8 mouse cellular contexts compared by ENCODE assay signal in genomic region chr15:40130880-40131478, GRCm38 (mm10). TPM values are rescaled to one million over a fixed set of nuclear protein-coding genes. Genes with fewer than 3 reads are reported as not detected.
DNase-seq lines count a peak whose midpoint lies in the region; ATAC-seq and TF ChIP-seq lines count a peak whose summit lies in the region.

No protein-coding gene starts in this region.

- no peak overlapping the region for H3K9ac ChIP-seq in ES-E14 (ENCODE audit: insufficient read depth, low read depth, low read length, poor library complexity, severe bottlenecking)
- no peak overlapping the region for H3K9ac ChIP-seq in forebrain, embryonic 12.5 days

- H3K36me3 ChIP-seq in ES-E14 (ENCODE audit: control insufficient read depth, insufficient read depth, low read length, poor library complexity, severe bottlenecking), result no peaks in the 10 kb centered on the region
- H3K36me3 ChIP-seq in forebrain, embryonic 12.5 days (replicated peaks), result no peaks in the 10 kb centered on the region

- H3K27me3 ChIP-seq in forebrain, embryonic 12.5 days, result peaks cover 5% of the 10 kb centered on the region; the same call in 1 of the 2 replicates

- H3K4me3 ChIP-seq in ES-E14 (ENCODE audit: insufficient read depth in 1 of 2, low read depth in 1 of 2, low read length in 2 of 2, poor library complexity in 1 of 2, severe bottlenecking in 1 of 2), result no peak overlapping the region
- H3K4me3 ChIP-seq in forebrain, embryonic 12.5 days (replicated peaks), result no peak overlapping the region

- H3K4me2 ChIP-seq in forebrain, embryonic 12.5 days, result no peak overlapping the region

- intact Hi-C loops in heart, postnatal 10 days (cut with DNase I), result loop anchor here (1.0 to 5.0 kb wide), 2 partner anchors 270 to 769 kb away; no protein-coding TSS in a partner anchor

- in situ Hi-C loops in ES-E14 (cut with MboI; ENCODE audit: low sequenced_read_pairs in 2 of 2, unreplicated experiment in 2 of 2), result loop anchor here (5.0 to 10.0 kb wide), 2 partner anchors 266 to 269 kb away; no protein-coding TSS in a partner anchor

- 24% methylated on average over 15 of the region's 15 CpGs for WGBS in forebrain, embryonic 12.5 days

- H3K27ac ChIP-seq in ES-E14 (ENCODE audit: insufficient read depth, low read depth, low read length, poor library complexity, severe bottlenecking), result no peak overlapping the region
- H3K27ac ChIP-seq in forebrain, embryonic 12.5 days, result no peak overlapping the region

- 0 out of 4 replicates have a peak, but pooled peaks cover 0 to 1% of the 10 kb centered on the region in 2 experiments for H3K4me1 ChIP-seq in ES-E14 (ENCODE audit: control insufficient read depth in 2 of 2, insufficient read depth in 2 of 2, low read length in 2 of 2, poor library complexity in 1 of 2)
- no peaks in the 10 kb centered on the region for H3K4me1 ChIP-seq in forebrain, embryonic 12.5 days

- peak; percentile 56 for DNase-seq in ES-E14 (ENCODE audit: low read depth, low spot score)
- DNase-seq in c-Kit-negative CD71-positive TER-119-positive erythroid progenitor cells, embryonic 14.5 days (ENCODE audit: low read depth, low spot score), result peak; percentile 22
- peak; percentile 81 to 89 for DNase-seq in heart, postnatal 10 days
- peak; percentile 39 to 76 for DNase-seq in layer of hippocampus, adult 8-10 months (ENCODE audit: low spot score in 2 of 2)
- peak; percentile 84 for DNase-seq in lung, postnatal 14 days
- peak; percentile 76 for DNase-seq in retina, postnatal 1 day
- peak; percentile 64 for DNase-seq in urinary bladder, adult 2 months (ENCODE audit: low spot score)

- no peaks in the 10 kb centered on the region for H3K9me3 ChIP-seq in ES-E14 (ENCODE audit: control insufficient read depth, insufficient read depth, low read depth, low read length)
- H3K9me3 ChIP-seq in forebrain, embryonic 12.5 days, result no peaks in the 10 kb centered on the region

- ATAC-seq in forebrain, embryonic 12.5 days (ENCODE audit: low FRiP score), result peak; percentile 44; the same call in 1 of the 2 replicates

TF ChIP-seq in ES-E14, 5 proteins besides CTCF, POLR2A, EP300 and RAD21:
- no peak for TF ChIP-seq MAFK (IDR thresholded peaks at IDR 0.05; ENCODE audit: insufficient read depth, low read depth, low read length)
- TF ChIP-seq ZC3H11A (IDR thresholded peaks at IDR 0.05; ENCODE audit: borderline replicate concordance, low read depth, low read length), result peak; percentile 96

RNA-seq across cellular contexts. Expression of gene 9330182O14Rik, which starts 3.2 kb away (rescaled TPM):
- not detected in 2 replicates for total RNA-seq in ES-E14 (2012; rRNA removed)
- polyA plus RNA-seq in forebrain, embryonic 12.5 days (2016; fragmentation: Nextera tagmentation; extraction: Ambion mirVana), result not detected in 2 replicates
- not detected for total RNA-seq in heart, postnatal 10 days (2021)
- total RNA-seq in layer of hippocampus, adult 8-10 months (2022), result not detected
- not detected in 2 replicates for polyA plus RNA-seq in urinary bladder, adult 2 months (2012; rRNA removed)

Comparison
In these comparisons a context has a peak if more than half of its experiments do, and no peak if none do; other contexts are left out.
1. DNase-seq: peak in every context shown above with its lines; median percentile 85 in heart, postnatal 10 days; 84 in lung, postnatal 14 days; 76 in retina, postnatal 1 day; 64 in urinary bladder, adult 2 months; 58 in layer of hippocampus, adult 8-10 months; 56 in ES-E14; 22 in c-Kit-negative CD71-positive TER-119-positive erythroid progenitor cells, embryonic 14.5 days.